Mouse (Mus musculus): ENCODE measurements around the gene Pnpla8.
A peak's percentile ranks its signal among the peaks of the same experiment; 100 is the strongest.
"Not testable (repeated sequence)": the region's sequence is repeated elsewhere in the genome, so short reads cannot be mapped to it uniquely, and the experiment has no call there.

Pnpla8 gene

GRCm38 (mm10) chr12:44274125-44274835 lies 53.1 kb downstream of the Pnpla8 start:
- no peak for DNase-seq

- DNase-seq: not testable (repeated sequence)
These were observed 59.0 kb downstream of the Pnpla8 start for GRCm38 (mm10) chr12:44280147-44280546.

GRCm38 (mm10) chr12:44281534-44281933 lies 60.4 kb downstream of the Pnpla8 start:
- DNase-seq: no peak

- DNase-seq: no peak
These were observed 62.2 kb downstream of the Pnpla8 start for GRCm38 (mm10) chr12:44283378-44283777.

- no peak for DNase-seq
These were observed 65.8 kb downstream of the Pnpla8 start for GRCm38 (mm10) chr12:44286992-44287391.

- DNase-seq: peak; percentile 57
These were observed 71.1 kb downstream of the Pnpla8 start for GRCm38 (mm10) chr12:44292281-44292680.

GRCm38 (mm10) chr12:44300793-44301192 lies 79.6 kb downstream of the Pnpla8 start:
- DNase-seq: no peak

- DNase-seq: no peak
These were observed 82.8 kb downstream of the Pnpla8 start for GRCm38 (mm10) chr12:44304012-44304411.

GRCm38 (mm10) chr12:44304869-44305268 lies 83.7 kb downstream of the Pnpla8 start:
- DNase-seq: no peak

GRCm38 (mm10) chr12:44308221-44308620 lies 87.1 kb downstream of the Pnpla8 start:
- no peak for DNase-seq

GRCm38 (mm10) chr12:44315212-44315611 lies 94.0 kb downstream of the Pnpla8 start:
- DNase-seq: no peak

GRCm38 (mm10) chr12:44325091-44325490 lies 103.9 kb downstream of the Pnpla8 start:
- DNase-seq: no peak

- DNase-seq: peak; percentile 53
These were observed 106.3 kb downstream of the Pnpla8 start for GRCm38 (mm10) chr12:44327452-44327851.

GRCm38 (mm10) chr12:44328381-44329315 lies 107.5 kb downstream of the Pnpla8 start, which contains the start of gene Nrcam:
Gene Nrcam, plus strand, starts transcription at chr12:44328885.
- peak; percentile 80 for DNase-seq

GRCm38 (mm10) chr12:44329316-44330215 lies 108.4 kb downstream of the Pnpla8 start:
- DNase-seq: peak; percentile 73

- peak; percentile 30 for DNase-seq
These were observed 109.1 kb downstream of the Pnpla8 start for GRCm38 (mm10) chr12:44330216-44330719.

GRCm38 (mm10) chr12:44337136-44337640 lies 116.0 kb downstream of the Pnpla8 start:
- no peak for DNase-seq

- no peak for DNase-seq
These were observed 117.0 kb downstream of the Pnpla8 start for GRCm38 (mm10) chr12:44338195-44338622.

GRCm38 (mm10) chr12:44344075-44344474 lies 122.9 kb downstream of the Pnpla8 start:
- DNase-seq: no peak

- no peak for DNase-seq
These were observed 124.1 kb downstream of the Pnpla8 start for GRCm38 (mm10) chr12:44345251-44345650.

GRCm38 (mm10) chr12:44346143-44346542 lies 125.0 kb downstream of the Pnpla8 start:
- DNase-seq: no peak

- no peak for DNase-seq
These were observed 133.9 kb downstream of the Pnpla8 start for GRCm38 (mm10) chr12:44355116-44355515.

Data from cerebellum, adult 9-11 months (tissue).